Mouse (Mus musculus): ENCODE results near the gene Prss16.

DNA sequence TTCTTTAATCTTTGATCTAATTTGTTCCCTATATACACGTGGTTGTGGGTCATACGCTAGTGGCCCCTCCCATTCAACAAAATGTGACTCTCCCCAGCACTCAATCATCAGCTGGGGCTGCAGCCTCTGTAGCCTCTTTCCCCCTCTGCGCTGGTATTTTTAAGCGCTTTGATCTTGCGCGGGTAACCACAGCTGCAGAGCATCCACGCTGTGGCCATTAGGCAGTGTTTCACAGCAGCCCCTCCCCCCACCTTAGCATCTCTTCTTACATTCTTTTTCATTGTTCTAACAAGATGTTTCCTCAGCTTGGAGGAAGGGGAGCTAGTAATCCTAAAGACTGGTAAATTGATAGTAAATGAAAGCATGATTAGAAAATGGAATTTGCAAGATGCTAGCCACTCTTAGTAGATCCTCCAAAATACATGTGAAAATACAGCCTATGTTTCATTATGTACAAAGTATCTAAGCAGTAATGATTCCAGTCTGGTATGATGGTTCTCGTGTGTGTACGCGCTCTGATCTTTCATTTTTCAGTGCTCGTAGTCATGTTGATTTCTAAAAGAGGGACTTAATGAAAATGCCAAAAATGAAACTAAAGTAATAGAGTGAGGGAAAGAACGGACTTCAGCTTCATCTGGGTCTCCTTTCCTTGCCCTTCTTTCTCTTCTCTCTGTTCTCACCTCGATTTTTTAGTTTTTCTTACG lies 40.3 kb upstream of the Prss16 start:
- no peak for TF ChIP-seq POLR2A (IDR thresholded peaks at IDR 0.05; ENCODE audit: borderline replicate concordance, extremely low read depth, insufficient read depth, insufficient read length, poor library complexity, severe bottlenecking)
- TF ChIP-seq CTCF (IDR thresholded peaks at IDR 0.05; ENCODE audit: borderline replicate concordance, extremely low read depth, insufficient read depth, insufficient read length) = no peak

Measured in brain, embryonic 14.5 days (tissue).